Mouse (Mus musculus): ENCODE results near the gene Pxt1. TPM values are rescaled to one million over a fixed set of nuclear protein-coding genes. Genes with fewer than 3 reads are reported as not detected.

Gene Pxt1
- polyA plus RNA-seq, 2 experiments = 0.14 to 0.23 TPM

DNA sequence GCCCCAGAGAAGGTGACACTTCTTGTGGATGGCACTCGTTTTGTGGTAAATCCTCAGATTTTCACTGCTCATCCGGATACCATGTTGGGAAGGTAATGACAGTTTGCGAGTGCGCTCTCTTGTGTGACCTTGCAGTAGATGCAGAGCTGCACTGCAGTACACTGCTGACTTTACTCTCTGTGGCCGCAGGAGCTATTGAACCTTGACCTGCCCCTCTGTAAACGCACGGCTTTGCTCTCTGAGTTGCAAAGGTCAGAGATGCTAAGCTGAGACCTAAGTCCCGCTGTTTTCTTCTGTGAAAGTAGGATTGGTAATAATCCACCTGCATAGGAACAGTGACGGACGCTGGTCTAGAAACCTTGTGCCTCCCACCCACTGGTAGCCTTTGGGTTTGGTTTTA is 18.0 kb upstream of the Pxt1 start:
- Histone ChIP-seq H3K27ac (no peak overlapping the region), H3K9ac (replicated peaks) (no peak overlapping the region), H3K4me3 (ENCODE audit: insufficient read depth in 1 of 2, low read depth in 2 of 2, low read length in 2 of 2) (no peak overlapping the region), H3K4me1 (replicated peaks; ENCODE audit: control insufficient read depth in 2 of 2, insufficient read depth in 2 of 2, low read length in 1 of 2) (peaks cover 0 to 9% of the 10 kb centered on the region in 2 experiments; a peak in 2 of 4 replicates), H3K4me2 (ENCODE audit: low read depth) (no peak overlapping the region), H3K27me3 (ENCODE audit: control insufficient read depth, insufficient read depth, low read length) (no peaks in the 10 kb centered on the region), H3K36me3 (replicated peaks; ENCODE audit: control insufficient read depth, insufficient read depth, low read depth) (peaks cover 72% of the 10 kb centered on the region), H3K9me3 (ENCODE audit: control insufficient read depth, low read length) (no peaks in the 10 kb centered on the region)
- WGBS (ENCODE audit: insufficient replicate concordance) = 83% methylated on average over 10 of the region's 10 CpGs
- TF ChIP-seq CTCF (IDR thresholded peaks at IDR 0.05; ENCODE audit: low read depth) = no peak
- TF ChIP-seq EP300 (IDR thresholded peaks at IDR 0.05; ENCODE audit: low read depth) = no peak
- 0 out of 2 replicates have a peak, but pooled peaks have one; percentile 19 for ATAC-seq (ENCODE audit: insufficient read depth)
- DNase-seq (ENCODE audit: low read depth in 3 of 3, low spot score in 3 of 3) = no peak

DNA sequence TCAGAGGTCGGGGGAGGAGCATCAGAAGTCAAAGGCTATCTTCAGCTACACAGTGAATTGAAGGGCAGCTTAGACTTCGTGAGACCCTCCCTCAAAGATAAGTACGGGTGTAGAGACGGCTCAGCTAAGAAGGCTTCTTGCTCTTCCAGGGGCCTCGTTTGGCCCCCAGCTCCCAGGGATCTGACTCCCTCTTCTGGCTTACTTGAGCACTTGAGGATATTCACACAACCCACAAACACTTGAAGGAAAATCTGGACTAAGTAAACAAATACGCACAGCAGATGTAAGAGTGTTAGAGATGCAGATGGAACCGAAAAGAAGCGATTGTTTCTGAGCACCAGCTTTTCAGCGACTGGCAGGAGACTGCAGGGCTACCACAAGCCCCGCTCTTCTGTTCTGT is 17.0 kb upstream of the Pxt1 start:
- 65% methylated on average over 10 of the region's 10 CpGs for WGBS (ENCODE audit: insufficient replicate concordance)
- no peaks in the 10 kb centered on the region for H3K27me3 ChIP-seq (ENCODE audit: control insufficient read depth, insufficient read depth, low read length)
- ATAC-seq (ENCODE audit: insufficient read depth) (no peak), DNase-seq (ENCODE audit: low read depth in 3 of 3, low spot score in 3 of 3) (no peak)
- H3K27ac ChIP-seq = no peak overlapping the region
- H3K4me2 ChIP-seq (ENCODE audit: low read depth) = no peak overlapping the region
- peaks cover 0 to 9% of the 10 kb centered on the region in 2 experiments; a peak in 2 of 4 replicates for H3K4me1 ChIP-seq (replicated peaks; ENCODE audit: control insufficient read depth in 2 of 2, insufficient read depth in 2 of 2, low read length in 1 of 2)
- H3K9me3 ChIP-seq (ENCODE audit: control insufficient read depth, low read length) = no peaks in the 10 kb centered on the region
- no peak overlapping the region for H3K9ac ChIP-seq (replicated peaks)
- no peak overlapping the region for H3K4me3 ChIP-seq (ENCODE audit: insufficient read depth in 1 of 2, low read depth in 2 of 2, low read length in 2 of 2)
- no peak for TF ChIP-seq CTCF (IDR thresholded peaks at IDR 0.05; ENCODE audit: low read depth)
- TF ChIP-seq EP300 (IDR thresholded peaks at IDR 0.05; ENCODE audit: low read depth) = no peak
- peaks cover 62% of the 10 kb centered on the region for H3K36me3 ChIP-seq (replicated peaks; ENCODE audit: control insufficient read depth, insufficient read depth, low read depth)

DNA sequence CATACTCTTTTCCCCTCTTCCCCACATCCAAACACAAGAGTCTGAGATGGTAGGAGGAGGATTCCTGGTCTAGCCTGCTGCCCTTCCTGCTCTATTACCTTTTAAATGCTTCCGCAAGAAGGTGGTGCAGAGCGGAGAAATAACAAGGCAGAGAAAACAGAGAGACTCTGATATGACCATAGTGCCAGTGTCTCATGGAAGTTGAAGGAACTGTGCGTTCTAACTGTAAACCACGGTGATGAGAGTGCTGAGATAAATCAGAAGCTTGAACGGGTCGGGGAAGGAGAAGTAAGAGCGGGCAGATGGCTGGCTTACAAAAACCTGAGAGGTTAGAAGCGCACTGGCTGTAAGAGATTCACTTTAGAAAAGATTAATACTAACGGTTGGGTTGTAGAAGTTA is 10.8 kb upstream of the Pxt1 start:
- peaks cover 16 to 25% of the 10 kb centered on the region in 2 experiments for H3K4me1 ChIP-seq (replicated peaks; ENCODE audit: control insufficient read depth in 2 of 2, insufficient read depth in 2 of 2, low read length in 1 of 2)
- peaks cover 5% of the 10 kb centered on the region for H3K36me3 ChIP-seq (replicated peaks; ENCODE audit: control insufficient read depth, insufficient read depth, low read depth)
- H3K4me2 ChIP-seq (ENCODE audit: low read depth) = peak overlapping the region; percentile 83
- no peak overlapping the region for H3K27ac ChIP-seq
- WGBS (ENCODE audit: insufficient replicate concordance) = 51% methylated on average over 9 of the region's 9 CpGs
- no peak for TF ChIP-seq EP300 (IDR thresholded peaks at IDR 0.05; ENCODE audit: low read depth)
- TF ChIP-seq CTCF (IDR thresholded peaks at IDR 0.05; ENCODE audit: low read depth) = no peak
- H3K9ac ChIP-seq (replicated peaks) = peak overlapping the region; percentile 78; the same call in 1 of the 2 replicates
- DNase-seq (ENCODE audit: low read depth in 3 of 3, low spot score in 3 of 3) = no peak
- H3K9me3 ChIP-seq (ENCODE audit: control insufficient read depth, low read length) = no peaks in the 10 kb centered on the region
- peak overlapping the region; percentile 82 to 94 for H3K4me3 ChIP-seq (ENCODE audit: insufficient read depth in 1 of 2, low read depth in 2 of 2, low read length in 2 of 2)
- H3K27me3 ChIP-seq (ENCODE audit: control insufficient read depth, insufficient read depth, low read length) = no peaks in the 10 kb centered on the region
- no peak for ATAC-seq (ENCODE audit: insufficient read depth)

DNA sequence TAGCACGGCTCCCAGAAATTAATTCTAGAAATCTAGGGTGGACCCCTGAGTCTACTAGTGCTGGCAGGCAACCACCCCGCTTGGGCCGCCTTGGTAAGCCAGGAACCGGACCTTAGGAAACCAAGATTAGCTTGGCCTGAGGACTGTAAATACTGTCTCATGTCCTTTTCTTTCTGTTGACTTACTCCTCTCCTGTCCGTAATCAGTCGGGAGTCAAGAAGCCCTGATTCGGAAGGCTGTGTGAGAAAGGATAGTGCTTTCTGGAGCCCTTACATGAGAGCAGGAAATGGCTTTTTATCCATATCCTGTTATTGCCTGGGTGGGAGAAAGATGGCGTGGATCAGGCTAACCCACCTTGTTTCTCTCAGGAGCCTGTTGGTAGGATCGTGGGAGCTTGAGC is 9.6 kb upstream of the Pxt1 start:
- Histone ChIP-seq H3K27ac (peak overlapping the region; percentile 74), H3K4me2 (ENCODE audit: low read depth) (peak overlapping the region; percentile 83), H3K9me3 (ENCODE audit: control insufficient read depth, low read length) (no peaks in the 10 kb centered on the region), H3K4me3 (ENCODE audit: insufficient read depth in 1 of 2, low read depth in 2 of 2, low read length in 2 of 2) (peak overlapping the region; percentile 82 to 94), H3K27me3 (ENCODE audit: control insufficient read depth, insufficient read depth, low read length) (no peaks in the 10 kb centered on the region), H3K9ac (replicated peaks) (peak overlapping the region; percentile 78), H3K4me1 (replicated peaks; ENCODE audit: control insufficient read depth in 2 of 2, insufficient read depth in 2 of 2, low read length in 1 of 2) (peaks cover 16 to 25% of the 10 kb centered on the region in 2 experiments), H3K36me3 (replicated peaks; ENCODE audit: control insufficient read depth, insufficient read depth, low read depth) (peaks cover 4% of the 10 kb centered on the region)
- 2% methylated on average over 9 of the region's 9 CpGs for WGBS (ENCODE audit: insufficient replicate concordance)
- DNase-seq (ENCODE audit: low read depth in 3 of 3, low spot score in 3 of 3) = no peak
- TF ChIP-seq CTCF (IDR thresholded peaks at IDR 0.05; ENCODE audit: low read depth) (no peak), EP300 (IDR thresholded peaks at IDR 0.05; ENCODE audit: low read depth) (no peak)
- ATAC-seq (ENCODE audit: insufficient read depth) = no peak

DNA sequence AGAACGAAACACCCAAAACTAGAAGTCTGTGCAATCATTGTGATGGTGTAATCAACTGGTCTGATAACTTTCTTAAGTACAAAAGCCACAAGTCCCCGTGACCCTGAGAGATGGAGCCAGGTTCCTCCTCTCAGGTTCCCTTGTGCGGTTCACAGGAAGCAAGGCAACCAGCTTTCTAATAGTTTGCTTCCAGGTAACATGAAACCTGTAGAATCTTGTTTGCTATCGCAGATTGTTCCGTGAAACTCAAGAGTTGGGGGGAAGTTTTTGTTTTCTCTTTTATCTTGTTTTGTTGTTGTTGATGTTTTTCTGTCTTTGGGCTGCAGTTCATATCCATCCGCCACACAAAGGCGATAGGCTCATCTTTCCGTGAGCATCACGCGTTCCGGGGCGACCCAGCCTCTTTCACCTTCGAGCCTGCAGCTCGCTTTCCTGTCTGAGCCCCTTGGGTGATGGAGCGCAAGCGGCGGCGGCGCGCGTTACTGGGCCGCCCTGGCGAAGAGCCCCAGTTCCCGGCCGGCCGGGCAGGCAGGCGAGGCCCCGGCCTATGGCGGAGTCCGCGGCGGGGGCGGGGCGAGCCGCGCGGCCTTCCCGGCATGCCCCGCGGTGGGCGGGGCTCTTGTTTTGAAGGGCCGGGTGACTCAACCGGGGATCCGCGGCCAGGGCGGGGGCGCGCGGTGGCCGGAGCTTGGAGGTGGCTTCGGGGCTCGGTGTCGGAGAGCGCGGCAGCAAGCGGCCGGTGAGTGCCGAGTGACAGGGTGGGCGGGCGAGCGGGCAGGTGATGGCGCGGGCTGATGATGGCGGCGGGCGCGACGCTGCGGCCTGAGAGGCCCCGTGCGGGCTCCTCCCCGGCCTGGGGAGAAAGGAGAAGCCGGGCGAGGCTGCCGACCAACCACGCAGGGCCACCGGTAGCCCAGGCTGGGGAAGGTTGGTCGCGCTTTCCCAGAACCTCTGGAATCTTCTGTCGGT is 8.5 kb upstream of the Pxt1 start, which contains the start of gene Kctd20:
Gene Kctd20 (plus strand): TSS at position 120 of the 969 bp plus-strand sequence.
- ATAC-seq (ENCODE audit: insufficient read depth) (peak; percentile 93), DNase-seq (ENCODE audit: low read depth in 3 of 3, low spot score in 3 of 3) (peak; percentile 86 to 90 (median 87))
- under 1% methylated on average over 79 of the region's 80 CpGs for WGBS (ENCODE audit: insufficient replicate concordance)
- peak within 1 kb of the TSS; percentile 74 for H3K27ac ChIP-seq
- peak within 1 kb of the TSS; percentile 82 to 94 for H3K4me3 ChIP-seq (ENCODE audit: insufficient read depth in 1 of 2, low read depth in 2 of 2, low read length in 2 of 2)
- H3K9me3 ChIP-seq (ENCODE audit: control insufficient read depth, low read length) = peaks cover 4% of the 10 kb centered on the region
- H3K36me3 ChIP-seq (replicated peaks; ENCODE audit: control insufficient read depth, insufficient read depth, low read depth) = no peaks in the 10 kb centered on the region; the same call in 1 of the 2 replicates
- peak within 1 kb of the TSS; percentile 83 for H3K4me2 ChIP-seq (ENCODE audit: low read depth)
- TF ChIP-seq EP300 (IDR thresholded peaks at IDR 0.05; ENCODE audit: low read depth) = no peak
- no peak for TF ChIP-seq CTCF (IDR thresholded peaks at IDR 0.05; ENCODE audit: low read depth)
- peak within 1 kb of the TSS; percentile 78 for H3K9ac ChIP-seq (replicated peaks)
- peaks cover 16 to 25% of the 10 kb centered on the region in 2 experiments for H3K4me1 ChIP-seq (replicated peaks; ENCODE audit: control insufficient read depth in 2 of 2, insufficient read depth in 2 of 2, low read length in 1 of 2)
- H3K27me3 ChIP-seq (ENCODE audit: control insufficient read depth, insufficient read depth, low read length) = no peaks in the 10 kb centered on the region

Measured in liver, embryonic 14.5 days (tissue).